Mouse (Mus musculus): Measurements from ENCODE around the gene Mybpc1. TPM values are rescaled to one million over a fixed set of nuclear protein-coding genes. Genes with fewer than 3 reads are reported as not detected.
"Not testable (repeated sequence)": the region's sequence is repeated elsewhere in the genome, so short reads cannot be mapped to it uniquely, and the experiment has no call there.

Gene Mybpc1
- total RNA-seq, 2 experiments from 2014 or later, result 775 to 1,264 TPM

DNA sequence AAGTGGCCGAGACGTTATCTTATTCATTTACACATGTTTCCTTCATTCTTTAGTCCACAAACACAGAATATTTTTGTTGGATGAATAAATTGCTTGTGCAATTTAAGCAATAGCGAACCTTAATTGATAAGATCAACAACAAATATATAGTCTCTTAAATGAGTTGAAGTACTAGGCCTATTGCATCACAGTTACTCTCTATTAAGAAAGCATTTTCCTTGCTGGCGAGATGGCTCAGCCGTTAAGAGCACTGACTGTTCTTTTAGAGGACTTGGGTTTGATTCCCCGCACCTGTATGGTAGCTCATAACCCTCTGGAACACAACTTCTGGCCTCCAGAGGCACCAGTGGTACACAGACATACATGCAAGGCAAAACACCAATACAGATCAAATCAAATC lies 47.9 kb downstream of the Mybpc1 start:
- DNase-seq, result no peak
- intact Hi-C loops (cut with DNase I), result no loop called here

- intact Hi-C loops (cut with DNase I), result loop anchor here (5.0 kb wide), 1 partner anchor 115 kb away; no protein-coding TSS in a partner anchor
- DNase-seq, result no peak
These were observed 52.2 kb downstream of the Mybpc1 start for GRCm38 (mm10) chr10:88552738-88553137.

GRCm38 (mm10) chr10:88550225-88550624 lies 54.7 kb downstream of the Mybpc1 start:
- no peak for DNase-seq
- intact Hi-C loops (cut with DNase I), result loop anchor here (5.0 kb wide), 1 partner anchor 117 kb away; no protein-coding TSS in a partner anchor

DNA sequence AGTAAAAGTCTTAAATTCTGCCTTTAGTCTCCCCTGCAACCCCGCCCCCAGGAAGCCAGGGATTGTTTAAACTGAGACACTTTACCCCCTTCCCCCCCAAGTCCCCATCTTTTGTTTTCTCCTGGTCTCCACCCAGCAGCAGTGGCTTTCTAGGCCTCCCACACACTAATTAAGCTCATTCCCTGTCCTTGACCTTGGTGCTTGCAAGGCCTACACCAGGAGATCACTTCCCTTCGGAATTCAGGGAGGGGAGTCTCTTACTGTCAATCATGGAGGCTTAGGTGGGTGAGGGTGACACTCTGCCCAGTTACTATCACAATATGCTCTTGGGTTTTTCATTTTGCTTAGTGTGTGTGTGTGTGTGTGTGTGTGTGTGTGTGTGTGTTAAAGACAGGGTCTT lies 57.3 kb downstream of the Mybpc1 start:
- no peak for DNase-seq
- intact Hi-C loops (cut with DNase I), result no loop called here

DNA sequence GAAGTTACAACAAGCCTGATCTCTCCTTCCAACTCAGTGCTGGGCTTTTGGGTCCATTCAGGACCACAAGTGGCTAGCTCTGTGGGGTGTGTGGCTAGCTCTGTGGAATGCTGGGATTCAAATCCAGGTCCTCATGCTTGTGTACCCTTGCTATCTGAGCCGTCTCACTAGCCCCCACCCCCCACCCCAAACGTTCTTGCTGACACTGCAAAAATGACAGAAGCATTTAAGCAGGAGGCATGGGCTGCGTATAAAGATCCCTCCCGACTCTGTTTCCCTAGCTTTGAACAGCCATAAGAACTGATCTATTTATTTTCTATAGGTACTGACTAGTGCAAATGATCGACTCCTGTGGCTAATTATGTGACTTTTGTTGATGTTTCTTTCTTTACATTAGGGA lies 74.3 kb downstream of the Mybpc1 start:
- no peak for DNase-seq
- intact Hi-C loops (cut with DNase I), result no loop called here

DNA sequence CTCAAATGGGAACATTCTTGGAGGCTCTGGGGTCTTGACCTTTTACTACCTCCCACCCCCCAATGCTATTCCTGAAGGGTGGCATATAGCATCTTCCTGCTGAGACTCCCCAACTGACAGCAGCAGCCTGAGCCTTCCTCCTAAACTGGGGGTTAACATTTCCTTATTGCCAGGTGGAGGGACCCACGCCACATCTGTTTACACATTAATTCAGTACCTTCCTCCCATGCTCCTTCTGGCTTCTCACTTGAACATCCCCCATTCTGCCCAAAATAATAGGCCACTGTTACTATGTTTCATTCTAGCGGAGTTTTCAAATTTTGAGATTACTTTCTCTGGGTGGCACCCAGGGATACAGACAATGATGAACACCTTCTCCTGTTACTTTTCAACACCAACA lies 80.9 kb downstream of the Mybpc1 start:
- intact Hi-C loops (cut with DNase I), result no loop called here
- DNase-seq, result no peak

DNA sequence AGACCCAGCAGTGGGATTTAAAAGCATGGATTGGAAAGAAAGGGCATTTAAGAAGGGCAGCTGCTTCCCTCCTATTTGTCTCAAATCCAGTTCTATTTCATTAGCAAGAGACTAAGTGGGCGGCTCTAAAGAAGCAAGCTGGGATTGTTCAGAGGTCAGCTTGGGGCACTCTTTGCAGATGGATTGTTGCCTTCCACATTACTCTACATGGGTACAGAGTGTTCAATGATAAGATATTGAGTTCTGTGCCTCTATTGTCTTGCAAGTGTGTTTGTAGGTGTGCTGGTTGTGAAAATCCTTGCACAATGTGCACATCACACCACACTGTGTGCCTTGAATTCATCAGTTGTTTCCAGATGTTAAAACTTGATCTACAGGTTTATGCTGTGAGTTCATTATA lies 81.7 kb downstream of the Mybpc1 start:
- no peak for DNase-seq
- intact Hi-C loops (cut with DNase I), result no loop called here

GRCm38 (mm10) chr10:88522795-88523194 lies 82.2 kb downstream of the Mybpc1 start:
- intact Hi-C loops (cut with DNase I), result no loop called here
- no peak for DNase-seq

DNA sequence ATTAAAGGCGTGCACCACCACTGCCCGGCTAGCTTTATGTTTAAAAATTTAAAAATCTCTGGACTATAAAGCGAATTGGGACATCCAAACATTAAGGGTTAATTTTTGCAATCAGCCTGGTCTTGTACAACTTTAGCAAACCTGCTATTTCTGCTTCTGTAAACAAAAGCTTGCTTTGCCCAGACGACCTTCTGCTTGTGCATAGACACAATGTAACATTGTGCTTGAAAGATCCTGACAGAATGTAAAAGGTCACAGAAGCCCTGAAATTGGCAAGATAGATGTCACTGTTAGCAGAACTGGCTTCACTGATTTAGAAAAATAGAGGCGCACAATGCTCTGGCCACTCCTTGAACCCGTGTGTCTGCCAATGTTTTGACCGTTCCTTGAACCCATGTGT lies 89.9 kb downstream of the Mybpc1 start:
- not testable (repeated sequence) for DNase-seq
- intact Hi-C loops (cut with DNase I), result loop anchor here (10.0 kb wide), 1 partner anchor 210 kb away; no protein-coding TSS in a partner anchor

DNA sequence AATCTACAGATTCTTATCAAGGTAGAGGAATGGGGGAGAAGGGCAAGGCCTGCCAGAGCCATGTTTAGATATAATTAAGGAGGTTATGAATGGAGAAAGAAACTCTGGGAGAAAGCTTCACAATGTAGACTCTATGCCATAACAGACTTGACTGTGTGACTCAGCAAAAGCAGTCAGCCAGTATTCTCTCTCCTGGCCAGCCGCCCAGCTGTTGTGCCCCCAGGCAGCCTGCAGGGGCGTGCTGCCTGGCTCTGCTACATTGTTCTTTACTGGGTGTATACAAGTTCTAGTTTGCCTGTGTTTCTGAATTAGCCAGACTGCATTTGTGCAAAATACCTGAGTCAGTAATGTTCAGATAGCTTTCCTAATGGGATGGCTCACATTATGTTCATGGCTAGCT lies 90.5 kb downstream of the Mybpc1 start:
- DNase-seq, result peak in 1 of 2 experiments; percentile 54
- intact Hi-C loops (cut with DNase I), result loop anchor here (10.0 kb wide), 1 partner anchor 210 kb away; no protein-coding TSS in a partner anchor

DNA sequence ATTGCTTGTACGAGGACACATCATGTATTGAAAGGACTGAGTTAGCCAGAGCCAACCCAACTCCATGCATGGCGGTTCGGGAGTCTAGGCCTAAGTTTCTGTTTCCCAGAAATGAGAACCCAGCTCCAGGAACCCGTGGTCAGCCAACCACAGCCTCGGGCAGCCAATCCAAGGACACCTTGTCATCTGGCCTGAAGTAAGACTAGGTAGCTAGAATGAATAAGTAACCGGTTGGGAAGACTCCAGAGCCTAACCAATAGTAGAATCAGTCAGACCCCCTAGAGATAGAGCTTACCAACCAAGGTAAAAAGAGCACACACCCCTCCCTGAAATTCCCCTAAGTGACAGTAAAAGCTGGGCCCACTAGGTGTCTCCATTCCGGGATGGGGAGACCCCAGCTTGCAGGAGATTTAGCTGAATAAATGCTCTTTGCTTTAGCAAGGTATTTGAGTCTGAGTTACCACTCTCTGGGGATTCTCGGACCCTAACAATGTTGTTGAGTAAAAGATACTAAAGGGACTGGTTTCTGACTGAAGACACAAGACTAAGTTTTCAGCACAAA lies 91.3 kb downstream of the Mybpc1 start:
- no peak for DNase-seq
- intact Hi-C loops (cut with DNase I), result loop anchor here (10.0 kb wide), 1 partner anchor 211 kb away; no protein-coding TSS in a partner anchor

GRCm38 (mm10) chr10:88511355-88511754 lies 93.6 kb downstream of the Mybpc1 start:
- intact Hi-C loops (cut with DNase I), result loop anchor here (10.0 kb wide), 1 partner anchor 213 kb away; no protein-coding TSS in a partner anchor
- no peak for DNase-seq

DNA sequence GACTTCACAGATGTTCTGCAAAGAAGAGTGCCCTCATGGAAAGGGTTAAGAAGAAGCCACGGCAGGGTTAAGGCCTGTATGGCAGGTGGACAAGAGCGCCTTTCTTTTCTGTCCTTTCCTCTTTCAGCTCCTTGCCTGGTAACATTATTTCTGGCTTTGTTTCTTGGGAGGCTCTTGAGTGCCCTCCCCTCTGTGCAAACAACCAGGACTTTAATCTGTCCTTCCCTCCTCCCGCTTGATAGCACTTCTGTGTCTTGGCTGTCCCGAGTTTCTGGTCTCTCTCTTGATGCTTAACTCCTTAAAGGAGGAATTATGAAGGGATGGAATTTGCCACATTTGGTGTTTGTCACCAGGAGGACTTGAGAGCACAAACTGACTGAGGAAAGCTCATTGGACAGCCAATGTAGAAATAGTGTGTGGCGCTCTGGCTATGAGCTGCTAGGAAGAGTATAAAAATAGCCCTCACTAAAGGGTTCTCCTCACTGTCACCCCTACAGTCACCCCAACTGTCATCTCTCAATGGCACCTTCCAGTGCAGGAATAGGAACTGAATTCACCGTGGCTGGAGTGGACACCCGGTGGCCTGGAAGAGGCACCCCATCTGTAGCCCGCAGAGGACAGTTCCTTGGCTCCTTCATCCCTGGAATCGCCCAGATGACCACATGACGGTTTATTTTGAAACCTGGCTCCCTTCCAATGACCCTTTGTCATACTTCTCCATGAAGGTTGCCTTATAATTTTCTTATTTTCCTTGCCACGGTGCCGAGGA lies 94.3 kb downstream of the Mybpc1 start:
- intact Hi-C loops (cut with DNase I), result loop anchor here (10.0 kb wide), 1 partner anchor 214 kb away; no protein-coding TSS in a partner anchor

DNA sequence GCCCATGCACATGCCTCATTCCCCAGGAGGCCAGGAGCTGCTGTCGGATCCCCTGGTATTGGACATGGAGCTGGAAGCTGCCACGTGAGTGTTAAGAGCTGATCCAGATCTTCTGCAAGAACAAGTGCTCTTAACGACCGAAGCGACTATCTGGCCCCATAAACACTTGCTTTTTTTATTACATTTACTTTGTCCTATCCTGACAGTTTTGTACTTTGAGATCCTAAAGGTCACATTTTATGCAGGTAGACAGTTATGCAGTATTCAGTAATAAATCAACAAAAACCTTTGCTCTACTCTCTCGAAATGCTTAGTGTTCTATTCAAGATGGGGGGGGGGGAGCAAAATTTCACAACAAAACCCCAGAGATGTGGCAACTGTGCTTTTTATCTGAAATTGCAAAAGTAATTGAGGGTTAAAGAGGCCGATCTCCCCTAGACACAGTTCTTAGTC lies 97.2 kb downstream of the Mybpc1 start:
- intact Hi-C loops (cut with DNase I), result no loop called here
- no peak for DNase-seq

More for the DNA sequence above, 94.3 kb downstream of the Mybpc1 start:
- no peak for DNase-seq

DNA sequence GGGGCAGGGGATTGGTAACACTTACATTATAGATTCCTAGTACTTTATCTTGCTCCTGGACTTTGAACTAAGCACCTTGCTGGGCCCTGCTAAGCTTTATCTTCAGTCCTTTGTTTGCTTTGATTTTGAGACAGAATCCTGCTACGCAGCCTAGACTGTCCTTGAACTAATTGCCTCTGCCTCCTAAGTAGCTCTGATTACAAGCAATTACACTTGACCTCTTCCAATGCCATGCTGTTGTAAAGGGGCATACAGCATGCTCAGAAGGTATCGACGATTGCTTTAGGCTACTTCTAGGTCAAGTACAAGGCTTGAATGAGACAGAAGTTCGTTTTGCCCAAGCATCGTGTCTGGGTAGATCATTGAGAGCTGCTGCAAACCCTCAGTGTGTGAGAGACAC lies 99.7 kb downstream of the Mybpc1 start:
- intact Hi-C loops (cut with DNase I), result no loop called here
- no peak for DNase-seq

DNA sequence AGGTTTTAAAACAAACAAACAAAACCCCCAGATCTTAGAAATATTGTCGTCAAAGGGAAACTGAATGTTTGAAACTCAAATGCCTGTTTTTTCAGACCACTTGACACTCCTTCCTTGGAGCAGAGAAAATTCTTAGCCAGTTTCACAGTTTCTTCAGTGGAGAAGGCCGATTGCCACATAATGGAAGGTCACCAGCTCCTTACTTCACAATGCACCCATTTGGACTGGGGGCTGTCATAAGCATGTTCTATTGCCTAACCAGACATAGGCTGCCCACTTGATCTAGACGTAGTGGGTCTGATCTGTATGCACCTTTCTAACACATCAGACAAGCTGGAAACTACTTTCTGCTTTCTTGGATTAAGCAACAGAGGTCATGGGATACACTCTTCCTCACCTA lies 100.5 kb downstream of the Mybpc1 start:
- no peak for DNase-seq
- intact Hi-C loops (cut with DNase I), result no loop called here

DNA sequence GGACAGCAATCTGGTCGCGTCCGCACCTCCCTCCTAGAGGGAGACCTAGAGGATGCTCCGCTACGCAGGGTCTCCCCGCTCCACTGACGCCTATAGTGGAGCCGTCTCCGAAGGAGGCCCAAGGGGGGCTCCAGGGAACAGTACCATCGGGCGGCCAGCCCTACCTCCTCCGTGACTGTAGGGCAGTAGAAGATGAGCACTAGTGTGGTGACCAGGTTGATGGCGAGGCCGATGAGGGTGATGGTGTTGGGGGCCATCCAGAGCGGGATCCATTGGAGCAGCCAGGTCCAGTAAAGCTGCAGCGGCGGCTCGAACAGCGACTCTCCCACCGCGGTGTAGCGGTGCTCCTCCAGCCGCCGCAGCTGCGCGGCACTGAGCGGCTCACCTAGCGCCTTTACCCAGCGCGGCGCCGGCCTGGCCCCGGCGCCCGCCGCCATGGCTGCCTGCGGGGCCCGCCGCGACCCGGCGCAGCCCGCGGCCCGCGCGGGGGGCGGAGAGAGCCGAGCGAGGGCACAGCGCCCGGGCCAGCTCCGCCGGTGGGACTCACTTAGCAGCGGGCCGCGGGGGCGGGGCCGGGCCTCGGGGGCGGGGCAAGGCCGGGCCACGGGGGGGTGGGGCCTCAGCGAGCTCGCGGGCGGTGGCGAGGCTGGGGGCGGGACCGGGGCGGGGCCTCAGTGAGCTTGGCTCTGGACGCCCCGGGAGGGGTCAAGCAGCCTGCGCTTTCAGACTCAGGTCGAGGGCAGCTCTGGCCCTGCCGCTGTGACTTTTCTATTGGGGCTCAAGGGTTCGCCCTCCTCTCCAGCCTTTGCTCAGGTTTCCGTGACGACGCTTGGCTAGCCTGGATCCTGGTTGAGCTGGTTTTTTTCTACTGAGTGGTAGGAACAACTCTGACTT lies 101.3 kb downstream of the Mybpc1 start, which contains the start of gene Chpt1:
Gene Chpt1, minus strand, starts transcription at position 653 of the 894 bp plus-strand sequence.
- intact Hi-C loops (cut with DNase I), result no loop called here
- DNase-seq, result peak; percentile 74 to 88

DNA sequence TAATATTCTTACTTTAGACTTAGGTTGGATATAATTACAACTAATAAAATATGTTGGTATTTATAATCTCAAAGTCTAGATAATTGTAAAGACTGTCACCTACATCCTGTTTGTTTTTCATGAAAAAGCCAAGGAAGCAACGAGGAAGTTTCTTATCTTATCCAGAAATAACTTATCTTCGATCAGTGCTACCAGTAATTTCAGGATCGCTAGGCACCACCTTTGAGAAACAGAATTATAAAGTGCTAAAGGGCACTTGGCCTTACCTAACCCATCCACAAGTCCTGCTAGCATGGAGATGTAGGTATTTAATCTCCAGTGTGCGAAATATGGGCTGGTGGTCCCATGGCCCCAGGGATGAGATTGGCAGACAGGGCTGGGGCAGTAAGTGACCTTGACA lies 102.0 kb downstream of the Mybpc1 start:
- intact Hi-C loops (cut with DNase I), result no loop called here
- no peak for DNase-seq

GRCm38 (mm10) chr10:88501886-88502765 lies 102.8 kb downstream of the Mybpc1 start:
- DNase-seq, result no peak
- intact Hi-C loops (cut with DNase I), result no loop called here

DNA sequence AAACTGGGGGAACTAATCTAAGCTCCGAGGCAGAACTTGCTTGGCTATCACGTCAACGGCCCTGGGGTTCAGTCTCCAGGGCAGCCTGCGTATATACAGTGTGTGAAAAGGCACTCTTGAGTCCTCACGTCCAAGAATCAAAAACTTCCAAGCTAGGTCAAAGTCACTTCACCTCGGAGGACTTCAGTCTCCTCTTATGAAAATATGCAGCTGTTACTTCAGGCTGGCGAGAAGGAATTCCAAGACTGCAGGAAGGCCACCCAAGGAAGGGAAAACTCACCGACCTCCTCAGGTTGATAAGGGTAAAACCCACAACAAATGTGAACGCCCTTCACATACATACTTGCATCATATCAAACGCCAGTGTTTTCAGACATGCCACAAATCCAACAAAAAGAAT lies 103.6 kb downstream of the Mybpc1 start:
- intact Hi-C loops (cut with DNase I), result no loop called here
- DNase-seq, result no peak
